8 mouse cellular contexts compared by ENCODE assay signal in genomic region chr1:189921818-189922592, GRCm38 (mm10). TPM values are rescaled to one million over a fixed set of nuclear protein-coding genes. Genes with fewer than 3 reads are reported as not detected.
DNase-seq lines count a peak whose midpoint lies in the region; ATAC-seq lines count a peak whose summit lies in the region.

Gene Smyd2, minus strand, starts transcription at chr1:189922363.

- no peaks in the 10 kb centered on the region for H3K36me3 ChIP-seq in hindbrain, embryonic 14.5 days (replicated peaks; ENCODE audit: control insufficient read depth, insufficient read depth)

- peak within 1 kb of the TSS; percentile 79 for H3K4me3 ChIP-seq in hindbrain, embryonic 14.5 days (replicated peaks; ENCODE audit: low read length)

- H3K9ac ChIP-seq in hindbrain, embryonic 14.5 days = peak within 1 kb of the TSS; percentile 77

- H3K27me3 ChIP-seq in hindbrain, embryonic 14.5 days (ENCODE audit: control insufficient read depth, insufficient read depth, low read length) = no peaks in the 10 kb centered on the region

- peak within 1 kb of the TSS; percentile 85 for H3K4me2 ChIP-seq in hindbrain, embryonic 14.5 days (replicated peaks)

- H3K27ac ChIP-seq in hindbrain, embryonic 14.5 days = peak within 1 kb of the TSS; percentile 59

- WGBS in hindbrain, embryonic 14.5 days = under 1% methylated on average over 57 of the region's 90 CpGs

- peak; percentile 86 for ATAC-seq in hindbrain, embryonic 14.5 days (ENCODE audit: low FRiP score)

- peaks cover 14% of the 10 kb centered on the region; the same call in 1 of the 2 replicates for H3K4me1 ChIP-seq in hindbrain, embryonic 14.5 days (replicated peaks; ENCODE audit: control insufficient read depth, insufficient read depth, low read length)

- no peaks in the 10 kb centered on the region for H3K9me3 ChIP-seq in hindbrain, embryonic 14.5 days (ENCODE audit: control insufficient read depth, low read length)

- peak; percentile 88 for DNase-seq in ZHBTc4 (ENCODE audit: low read depth, low spot score)
- DNase-seq in cerebellum, postnatal 25 days = peak; percentile 81 to 84
- DNase-seq in gastrocnemius, adult 18-20 months (ENCODE audit: low spot score) = peak; percentile 69
- DNase-seq in hindbrain, embryonic 14.5 days (ENCODE audit: low spot score) = peak; percentile 79
- DNase-seq in left cerebral cortex, adult 11 months (ENCODE audit: low spot score) = peak; percentile 37
- peak; percentile 73 for DNase-seq in lung, postnatal 36 days
- peak; percentile 69 for DNase-seq in retina, postnatal 7 days (ENCODE audit: low read depth, low spot score)
- DNase-seq in urinary bladder, postnatal 14 days (ENCODE audit: low spot score) = peak; percentile 78

RNA-seq across cellular contexts. Expression of gene Smyd2, which starts in this region (rescaled TPM):
- total RNA-seq in gastrocnemius, adult 18-20 months (2021) = 100 to 1,000 TPM; 316 to 319 TPM
- polyA plus RNA-seq in hindbrain, embryonic 14.5 days (2014; fragmentation: Nextera tagmentation; extraction: Ambion mirVana) = 73.9 and 84.4 TPM in 2 replicates

Comparison
In these comparisons a context has a peak if more than half of its experiments do, and no peak if none do; other contexts are left out.
1. Peak in every context shown above with its lines: DNase-seq, ATAC-seq, H3K4me3 ChIP-seq and H3K27ac ChIP-seq.
2. DNase-seq: peak in every context shown above with its lines; median percentile 88 in ZHBTc4; 82 in cerebellum, postnatal 25 days; 79 in hindbrain, embryonic 14.5 days; 78 in urinary bladder, postnatal 14 days; 73 in lung, postnatal 36 days; 69 in gastrocnemius, adult 18-20 months; 69 in retina, postnatal 7 days; 37 in left cerebral cortex, adult 11 months.